Mouse (Mus musculus) limb, embryonic 14.5 days (tissue): ENCODE measurements around the gene Dcaf1. TPM values are rescaled to one million over a fixed set of nuclear protein-coding genes. Genes with fewer than 3 reads are reported as not detected.

ENCODE experiments used
- ATAC-seq: fragments of 200-750 bp; cut with Nextera tagmentation; 2 replicates; pipeline ENCODE4 v1.8.0; 2017; ENCODE audit warnings: low read depth, moderate number of reproducible peaks, moderate TSS enrichment; ENCODE audit not compliant: low FRiP score
- DNase-seq: peaks from one replicate; pipeline ENCODE4 v3.0.0-alpha.2; 2015; ENCODE audit warnings: low spot score
- H3K27ac ChIP-seq: fragments of 300-500 bp; sonication (generic); replicated peaks from 2 replicates; pipeline ENCODE4 v1.5.1; 2014; ENCODE audit warnings: low read depth, mild to moderate bottlenecking, low read length, moderate library complexity, mixed read lengths
- H3K27me3 ChIP-seq: fragments of 300-500 bp; sonication (generic); 2 replicates; pipeline ENCODE4 v1.6.1; 2014; ENCODE audit warnings: low read length, mixed read lengths; ENCODE audit not compliant: control insufficient read depth, insufficient read depth
- H3K36me3 ChIP-seq: fragments of 300-500 bp; sonication (generic); 2 replicates; pipeline ENCODE4 v1.6.1; 2014; ENCODE audit warnings: mild to moderate bottlenecking, low read length, moderate library complexity, mixed read lengths; ENCODE audit not compliant: control insufficient read depth, insufficient read depth
- H3K4me1 ChIP-seq: fragments of 300-500 bp; sonication (generic); 2 replicates; pipeline ENCODE4 v1.6.1; 2014; ENCODE audit warnings: antibody characterized with exemption, low read length, mixed read lengths; ENCODE audit not compliant: control insufficient read depth, insufficient read depth
- H3K4me2 ChIP-seq: fragments of 300-500 bp; sonication (generic); replicated peaks from 2 replicates; pipeline ENCODE4 v1.6.1; 2014; ENCODE audit warnings: low read depth, mild to moderate bottlenecking, low read length, moderate library complexity; ENCODE audit not compliant: severe bottlenecking
- H3K4me3 ChIP-seq: fragments of 300-500 bp; sonication (generic); replicated peaks from 2 replicates; pipeline ENCODE4 v1.5.1; 2014; ENCODE audit warnings: low read length
- H3K9ac ChIP-seq: fragments of 300-500 bp; sonication (generic); 2 replicates; pipeline ENCODE4 v1.6.1; 2014; ENCODE audit warnings: mild to moderate bottlenecking, low read depth, low read length, moderate library complexity; ENCODE audit not compliant: severe bottlenecking
- H3K9me3 ChIP-seq: fragments of 300-500 bp; sonication (generic); 2 replicates; pipeline ENCODE4 v1.6.1; 2016; ENCODE audit warnings: low read length; ENCODE audit not compliant: control insufficient read depth
- POLR2A ChIP-seq: fragments of 200-500 bp; IDR thresholded peaks from 2 replicates; pipeline ENCODE4 v1.8.0; 2012; ENCODE audit warnings: inconsistent platforms, mild to moderate bottlenecking, moderate library complexity, borderline replicate concordance; ENCODE audit not compliant: insufficient read depth, insufficient read length; ENCODE audit errors: extremely low read depth
- WGBS: fragments of 180-500 bp; shearing (Covaris S2); extraction: QIAGEN DNeasy Blood & Tissue Kit; methylation state at CpG from one replicate; pipeline ENCODE4 v1.1.7; 2014; 5-methylcytosine and 5-hydroxymethylcytosine counted together
- polyA plus RNA-seq, 2 experiments: library from polyadenylated mRNA; depleted of rRNA in 1 of 2; stranded (reverse) in 1 of 2; unstranded in 1 of 2; fragments of >200 nt; fragmentation: Nextera tagmentation in 1 of 2; extraction: Ambion mirVana in 1 of 2; gene quantifications; 2 replicates each; pipeline versions ENCODE4 v1.2.1 to v1.2.3; 2012 to 2014

Dcaf1 gene
- polyA plus RNA-seq, 2 experiments: 18.4 to 27.6 TPM

GRCm38 (mm10) chr9:106914878-106915277, 93.2 kb downstream of the Dcaf1 start:
- Histone ChIP-seq H3K4me1 (no peaks in the 10 kb centered on the region), H3K4me3 (no peak overlapping the region), H3K36me3 (no peaks in the 10 kb centered on the region), H3K9me3 (no peaks in the 10 kb centered on the region), H3K4me2 (no peak overlapping the region), H3K9ac (no peak overlapping the region), H3K27me3 (no peaks in the 10 kb centered on the region), H3K27ac (no peak overlapping the region)
- no peak for TF ChIP-seq POLR2A
- WGBS: 85% methylated on average over 6 of the region's 6 CpGs
- ATAC-seq (no peak), DNase-seq (no peak)

Other genes with a start within 250 kb of the Dcaf1 start
- gene Iqcf6, start 195.3 kb upstream of the Dcaf1 start, polyA plus RNA-seq (2012; rRNA removed): not detected in 2 replicates
- gene Iqcf6, start 195.3 kb upstream of the Dcaf1 start, polyA plus RNA-seq (2014; fragmentation: Nextera tagmentation; extraction: Ambion mirVana): not detected in 2 replicates
- gene Grm2, start 165.8 kb upstream of the Dcaf1 start, polyA plus RNA-seq (2012; rRNA removed): 0.06 and 0.08 TPM in 2 replicates
- not detected in 2 replicates for gene Grm2, start 165.8 kb upstream of the Dcaf1 start, polyA plus RNA-seq (2014; fragmentation: Nextera tagmentation; extraction: Ambion mirVana)
- gene Tex264, start 135.9 kb upstream of the Dcaf1 start, polyA plus RNA-seq (2012; rRNA removed): 56.8 and 76.1 TPM in 2 replicates
- gene Tex264, start 135.9 kb upstream of the Dcaf1 start, polyA plus RNA-seq (2014; fragmentation: Nextera tagmentation; extraction: Ambion mirVana): 63.9 and 67.6 TPM in 2 replicates
- 12.9 and 23.4 TPM in 2 replicates for gene Rad54l2, start 32.7 kb upstream of the Dcaf1 start, polyA plus RNA-seq (2012; rRNA removed)
- gene Rad54l2, start 32.7 kb upstream of the Dcaf1 start, polyA plus RNA-seq (2014; fragmentation: Nextera tagmentation; extraction: Ambion mirVana): 4.3 and 4.7 TPM in 2 replicates
- 18.8 and 20.4 TPM in 2 replicates for gene Rbm15b, start 65.6 kb downstream of the Dcaf1 start, polyA plus RNA-seq (2012; rRNA removed)
- gene Rbm15b, start 65.6 kb downstream of the Dcaf1 start, polyA plus RNA-seq (2014; fragmentation: Nextera tagmentation; extraction: Ambion mirVana): 21.3 and 22.3 TPM in 2 replicates
- 79.7 and 110 TPM in 2 replicates for gene Manf, start 70.1 kb downstream of the Dcaf1 start, polyA plus RNA-seq (2012; rRNA removed)
- gene Manf, start 70.1 kb downstream of the Dcaf1 start, polyA plus RNA-seq (2014; fragmentation: Nextera tagmentation; extraction: Ambion mirVana): 230 and 268 TPM in 2 replicates